Mouse (Mus musculus): ENCODE measurements around the gene U90926.

Gene U90926

DNA sequence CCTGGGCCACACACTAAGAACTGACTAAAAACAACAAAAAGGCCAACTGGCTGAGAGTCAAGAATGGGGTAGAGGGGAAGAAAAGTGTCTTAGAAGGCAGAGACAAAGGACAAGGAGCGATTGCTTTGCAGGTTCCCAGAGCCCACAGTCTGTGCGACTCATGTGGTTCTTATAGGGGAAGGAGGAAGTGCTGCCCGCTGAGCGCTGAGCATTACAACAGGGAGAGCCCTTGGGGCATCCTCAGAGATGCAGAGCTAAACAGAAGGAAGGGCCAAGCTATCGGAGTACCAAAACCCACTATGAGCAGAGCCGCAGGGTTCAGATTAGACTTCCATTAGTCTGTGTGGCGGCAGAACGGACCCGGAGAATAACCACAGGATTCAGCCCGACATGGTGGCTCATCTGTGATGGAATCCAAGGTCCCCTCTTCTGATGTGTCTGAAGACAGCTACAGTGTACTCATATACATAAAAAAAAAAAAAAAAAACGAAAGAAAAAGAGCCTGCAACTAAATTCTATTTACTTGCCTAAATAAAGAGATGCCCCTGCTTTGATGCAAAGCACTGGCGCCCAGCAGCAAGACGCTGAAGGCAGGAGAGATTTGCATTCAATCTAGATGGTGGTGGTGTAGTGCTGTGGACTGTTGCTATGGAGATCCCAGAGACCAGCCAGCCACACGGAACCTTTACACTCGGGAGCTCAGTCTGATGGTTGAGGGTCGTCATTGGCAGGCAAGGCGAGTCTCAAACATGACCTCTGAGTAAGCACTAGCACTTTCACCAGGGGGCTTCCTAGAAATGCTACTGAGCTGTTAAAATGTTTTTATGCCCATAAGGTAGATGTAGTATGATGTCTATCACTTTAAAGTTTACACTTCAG lies 3.9 kb upstream of the U90926 start:
- DNase-seq (ENCODE audit: low spot score in 2 of 2): no peak

GRCm38 (mm10) chr5:92212231-92212630 lies 3.0 kb downstream of the U90926 start:
- DNase-seq (ENCODE audit: low spot score in 2 of 2): no peak

DNA sequence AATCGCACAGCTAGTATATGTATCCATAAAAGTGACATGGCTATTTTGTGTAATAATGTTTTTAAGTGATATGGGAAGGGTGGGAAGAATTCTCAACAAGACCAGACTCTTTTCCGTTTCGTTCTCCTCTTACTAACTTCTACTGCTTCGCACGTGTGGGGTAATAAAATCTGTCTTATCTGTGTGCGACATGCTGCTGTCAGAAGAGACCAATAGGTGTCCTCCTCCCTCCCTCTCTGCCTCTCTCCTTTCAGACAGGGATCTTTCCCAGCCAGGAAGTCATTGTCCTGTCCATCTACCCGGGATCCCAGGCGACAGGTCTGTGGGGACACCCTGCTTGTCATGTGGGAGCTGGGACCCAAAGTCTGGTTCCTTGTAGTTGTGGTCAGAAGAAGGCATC lies 5.0 kb downstream of the U90926 start:
- no peak for DNase-seq (ENCODE audit: low spot score in 2 of 2)

GRCm38 (mm10) chr5:92206121-92206520 lies 9.1 kb downstream of the U90926 start:
- DNase-seq (ENCODE audit: low spot score in 2 of 2): no peak

DNA sequence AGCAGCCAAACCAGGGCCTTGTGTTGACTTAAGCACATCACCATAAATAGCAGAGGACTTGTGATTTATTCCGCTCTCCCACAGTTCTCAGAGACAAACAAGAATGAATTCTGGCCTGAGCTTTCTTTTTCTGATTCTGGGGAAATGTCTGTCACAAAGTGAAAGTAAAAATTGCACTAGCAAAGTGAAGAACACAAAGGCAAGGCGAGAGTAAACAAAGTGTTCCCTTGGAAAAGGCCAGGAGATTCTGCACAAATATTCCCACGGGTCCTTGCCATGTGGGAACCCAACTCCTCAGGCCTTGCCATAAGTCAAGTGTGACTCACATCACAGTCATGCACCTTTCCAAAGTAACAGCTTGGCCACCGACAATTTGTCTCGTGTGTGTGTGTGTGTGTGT lies 9.5 kb downstream of the U90926 start:
- DNase-seq (ENCODE audit: low spot score in 2 of 2): no peak

- no peak for DNase-seq (ENCODE audit: low spot score in 2 of 2)
Measured at GRCm38 (mm10) chr5:92205184-92205583, 10.0 kb downstream of the U90926 start.

DNA sequence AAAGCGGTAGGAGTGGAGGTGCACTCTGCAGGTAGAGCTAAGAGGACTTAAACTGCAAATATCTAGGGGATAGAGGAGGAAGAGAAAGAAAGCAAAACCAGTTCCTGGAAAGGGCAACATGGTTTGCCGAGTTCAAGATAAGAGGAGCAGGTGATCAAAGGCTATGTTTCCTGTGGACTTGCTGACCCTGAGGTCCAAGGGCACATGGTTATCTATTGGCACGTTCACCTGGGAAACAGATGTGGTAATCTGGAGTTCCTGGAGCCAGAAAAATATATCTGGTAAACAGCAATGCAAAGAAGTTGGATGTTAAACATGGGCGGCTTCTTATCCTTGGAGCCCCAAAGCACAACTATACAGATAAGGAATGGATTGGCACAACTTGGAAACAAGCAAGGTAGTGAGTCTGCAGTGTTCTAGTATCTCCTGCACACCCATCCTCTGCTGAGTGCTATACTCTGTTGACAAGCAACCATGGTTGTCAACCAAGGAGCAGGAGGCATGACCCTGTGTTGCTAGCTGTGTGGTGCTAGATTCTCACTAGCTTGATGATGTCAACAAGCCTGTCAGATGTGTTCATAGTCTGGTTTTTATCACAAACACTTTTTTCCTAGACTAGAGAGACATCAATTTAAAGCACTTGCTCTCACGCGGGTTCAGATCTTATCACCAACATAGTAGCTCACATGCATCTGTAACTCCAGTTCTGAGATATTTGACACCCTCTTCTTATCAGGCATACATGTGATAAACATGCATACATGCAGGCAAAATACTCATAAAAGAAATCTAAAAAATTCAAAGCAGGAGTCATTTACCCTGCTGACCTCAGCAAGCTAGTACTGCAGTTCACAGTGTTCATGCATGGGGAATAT lies 10.8 kb downstream of the U90926 start:
- DNase-seq (ENCODE audit: low spot score in 2 of 2): no peak

DNA sequence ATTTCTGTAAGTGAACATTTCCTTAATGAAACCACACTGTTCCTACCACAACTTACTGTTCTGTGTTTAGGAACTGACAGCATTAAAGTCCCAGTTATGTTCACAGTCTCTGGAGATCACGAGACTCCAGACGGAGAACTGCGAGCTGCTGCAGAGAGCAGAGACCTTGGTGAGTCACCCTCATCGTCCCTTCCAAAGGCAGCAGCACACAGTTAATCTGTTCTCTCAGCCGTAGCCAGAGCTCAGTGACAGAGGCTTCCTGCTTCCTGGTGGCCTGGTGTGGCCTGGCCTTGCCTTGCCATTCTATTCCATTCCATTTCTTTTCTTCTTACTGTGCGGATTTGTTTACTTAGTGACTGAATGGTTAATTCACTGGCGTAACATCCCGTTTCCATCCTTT lies 16.9 kb downstream of the U90926 start:
- DNase-seq (ENCODE audit: low spot score in 2 of 2): no peak

GRCm38 (mm10) chr5:92196895-92197811 lies 18.1 kb downstream of the U90926 start:
- no peak for DNase-seq (ENCODE audit: low spot score in 2 of 2)

GRCm38 (mm10) chr5:92195716-92196115 lies 19.5 kb downstream of the U90926 start:
- peak in 1 of 2 experiments; percentile 39 for DNase-seq (ENCODE audit: low spot score in 2 of 2)

GRCm38 (mm10) chr5:92188881-92189483 lies 26.2 kb downstream of the U90926 start:
- no peak for DNase-seq (ENCODE audit: low spot score in 2 of 2)

DNA sequence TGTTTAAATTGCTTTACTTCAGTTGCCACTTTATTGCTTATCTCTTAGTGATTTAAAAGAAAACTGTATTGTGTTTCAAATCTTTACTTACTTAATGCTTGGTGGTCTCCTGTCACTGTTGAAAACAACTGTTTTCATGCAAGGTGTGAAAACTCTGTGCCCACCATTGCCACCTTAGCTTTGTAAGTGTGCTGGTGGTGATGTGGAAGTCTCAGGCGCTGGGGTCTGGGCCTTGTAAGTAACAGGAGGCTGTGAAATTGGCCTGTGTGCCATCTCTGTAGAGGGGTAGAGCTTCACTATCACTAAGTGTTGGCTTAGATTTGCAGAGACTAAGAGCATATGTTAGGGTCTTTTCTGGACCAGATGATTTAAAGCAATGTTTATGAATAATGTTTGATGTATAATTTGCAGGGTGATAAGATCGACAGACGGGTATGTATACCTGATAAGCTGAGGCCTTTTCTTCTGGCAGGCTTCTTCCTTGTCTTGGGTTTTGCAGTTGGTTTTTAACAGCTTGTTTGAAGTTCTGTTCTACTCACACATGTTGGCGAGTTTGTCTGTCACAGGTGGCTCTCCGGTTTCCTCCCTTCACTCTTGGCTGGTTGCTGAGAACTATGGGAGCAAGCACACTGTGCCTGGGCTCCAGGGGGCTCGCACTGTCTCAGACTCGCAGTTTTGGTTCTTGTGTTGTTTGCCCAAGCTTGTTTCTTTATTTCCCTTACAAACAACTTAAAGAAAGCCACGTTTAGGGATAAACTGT lies 32.0 kb downstream of the U90926 start:
- DNase-seq (ENCODE audit: low spot score in 2 of 2): no peak

GRCm38 (mm10) chr5:92165976-92166375 lies 49.2 kb downstream of the U90926 start:
- no peak for DNase-seq (ENCODE audit: low spot score in 2 of 2)

Data from frontal cortex, postnatal 36 days (tissue).